Mouse (Mus musculus) liver, postnatal 0 days (tissue): ENCODE measurements around the gene Gm20388. TPM values are rescaled to one million over a fixed set of nuclear protein-coding genes. Genes with fewer than 3 reads are reported as not detected.

Source experiments
- ATAC-seq: fragments of 200-750 bp; cut with Nextera tagmentation; 2 replicates; pipeline ENCODE4 v1.8.0; 2017; ENCODE audit warnings: mild to moderate bottlenecking, moderate library complexity
- DNase-seq: peaks from one replicate; pipeline ENCODE4 v3.0.0-alpha.2; 2016
- H3K27ac ChIP-seq: fragments of 300-500 bp; sonication (generic); 2 replicates; pipeline ENCODE4 v1.5.1; 2014; ENCODE audit warnings: antibody characterized with exemption, moderate library complexity, mild to moderate bottlenecking, low read depth
- H3K27me3 ChIP-seq: fragments of 300-500 bp; sonication (generic); 2 replicates; pipeline ENCODE4 v1.6.1; 2014; ENCODE audit warnings: low read length, control low read depth, mixed read lengths; ENCODE audit not compliant: insufficient read depth
- H3K36me3 ChIP-seq: fragments of 300-500 bp; sonication (generic); replicated peaks from 2 replicates; pipeline ENCODE4 v1.6.1; 2014; ENCODE audit warnings: mild to moderate bottlenecking, control low read depth, low read length, moderate library complexity, mixed read lengths; ENCODE audit not compliant: insufficient read depth
- H3K4me1 ChIP-seq: fragments of 300-500 bp; sonication (generic); 2 replicates; pipeline ENCODE4 v1.6.1; 2014; ENCODE audit warnings: antibody characterized with exemption, mild to moderate bottlenecking, control low read depth; ENCODE audit not compliant: insufficient read depth
- H3K4me2 ChIP-seq: fragments of 300-500 bp; sonication (generic); 2 replicates; pipeline ENCODE4 v1.6.1; 2014; ENCODE audit warnings: low read depth, mild to moderate bottlenecking, low read length, moderate library complexity, mixed read lengths
- H3K4me3 ChIP-seq: fragments of 300-500 bp; sonication (generic); 2 replicates; pipeline ENCODE4 v1.5.1; 2014; ENCODE audit warnings: low read depth, low read length
- H3K9ac ChIP-seq: fragments of 300-500 bp; sonication (generic); replicated peaks from 2 replicates; pipeline ENCODE4 v1.6.1; 2014; ENCODE audit warnings: mild to moderate bottlenecking, moderate library complexity
- H3K9me3 ChIP-seq: fragments of 300-500 bp; sonication (generic); 2 replicates; pipeline ENCODE4 v1.6.1; 2016; ENCODE audit warnings: mild to moderate bottlenecking, control low read depth, low read length, mixed read lengths
- CTCF ChIP-seq: sonication (generic); IDR thresholded peaks from 2 replicates; pipeline ENCODE4 v1.5.1; 2016; ENCODE audit warnings: antibody characterized with exemption, low read depth
- EP300 ChIP-seq: IDR thresholded peaks from 2 replicates; pipeline ENCODE4 v1.6.1; 2016; ENCODE audit warnings: antibody characterized with exemption, low read depth, mild to moderate bottlenecking
- WGBS: fragments of 180-500 bp; shearing (Covaris S2); extraction: QIAGEN DNeasy Blood & Tissue Kit; methylation state at CpG from one replicate; pipeline ENCODE4 v1.1.7; 2014; ENCODE audit not compliant: insufficient replicate concordance; 5-methylcytosine and 5-hydroxymethylcytosine counted together
- polyA plus RNA-seq: library from polyadenylated mRNA; unstranded; fragments of >200 nt; fragmentation: Nextera tagmentation; extraction: Ambion mirVana; gene quantifications from 2 replicates; pipeline ENCODE4 v1.2.1, GENCODE M21; 2015

Gene Gm20388
- polyA plus RNA-seq, 1 experiment from 2014 or later, result not detected

DNA sequence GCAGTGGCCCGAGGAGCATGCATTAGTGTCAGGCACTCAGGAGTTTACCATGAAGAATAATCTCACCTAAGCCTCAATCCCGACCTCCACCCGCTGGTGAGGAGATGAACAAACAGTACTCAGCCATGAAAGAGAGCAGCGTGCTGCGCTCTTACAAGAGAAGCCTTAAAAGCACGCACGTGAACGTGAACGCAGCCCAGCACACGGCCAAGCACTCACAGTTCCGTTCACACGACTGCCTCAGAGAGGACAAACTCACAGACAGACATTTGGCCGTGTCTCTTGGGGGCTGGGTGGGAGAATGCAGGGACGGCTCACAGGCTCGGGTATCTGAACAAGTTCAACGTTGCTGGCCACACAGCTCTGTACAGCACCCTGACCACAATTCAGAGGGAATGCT lies 1737.8 kb downstream of the Gm20388 start:
- Histone ChIP-seq H3K4me2 (no peak overlapping the region), H3K4me1 (peaks cover 29% of the 10 kb centered on the region), H3K9me3 (no peaks in the 10 kb centered on the region), H3K9ac (no peak overlapping the region), H3K27ac (no peak overlapping the region), H3K36me3 (no peaks in the 10 kb centered on the region), H3K4me3 (no peak overlapping the region), H3K27me3 (peaks cover 22% of the 10 kb centered on the region)
- 59% methylated on average over 16 of the region's 16 CpGs for WGBS
- no peak for ATAC-seq
- TF ChIP-seq EP300 (no peak), CTCF (no peak)
- DNase-seq, result no peak

- Histone ChIP-seq H3K27ac (no peak overlapping the region), H3K9ac (no peak overlapping the region), H3K27me3 (peaks cover 30% of the 10 kb centered on the region), H3K4me3 (no peak overlapping the region), H3K4me1 (peaks cover 32% of the 10 kb centered on the region), H3K9me3 (no peaks in the 10 kb centered on the region), H3K36me3 (no peaks in the 10 kb centered on the region), H3K4me2 (0 out of 2 replicates have a peak overlapping the region, but pooled peaks have one; percentile 79)
- DNase-seq (no peak), ATAC-seq (no peak)
- TF ChIP-seq CTCF (no peak), EP300 (no peak)
- 73% methylated on average over 5 of the region's 5 CpGs for WGBS
Measured at GRCm38 (mm10) chr8:121649423-121649822, 1738.8 kb downstream of the Gm20388 start.

- DNase-seq, result no peak
- no peak for ATAC-seq
- H3K9ac ChIP-seq, result no peak overlapping the region
- H3K9me3 ChIP-seq, result no peaks in the 10 kb centered on the region
- peaks cover 31% of the 10 kb centered on the region for H3K27me3 ChIP-seq
- H3K27ac ChIP-seq, result no peak overlapping the region
- peaks cover 32% of the 10 kb centered on the region for H3K4me1 ChIP-seq
- H3K4me2 ChIP-seq, result peak overlapping the region; percentile 79; the same call in 1 of the 2 replicates
- 57% methylated on average over 10 of the region's 10 CpGs for WGBS
- H3K36me3 ChIP-seq, result no peaks in the 10 kb centered on the region
- no peak overlapping the region for H3K4me3 ChIP-seq
- TF ChIP-seq EP300, result no peak
- TF ChIP-seq CTCF, result no peak
Measured at GRCm38 (mm10) chr8:121649904-121650303, 1739.3 kb downstream of the Gm20388 start.

- WGBS, result 37% methylated on average over 20 of the region's 20 CpGs
- Histone ChIP-seq H3K4me3 (peak overlapping the region; percentile 56), H3K27me3 (peaks cover 34% of the 10 kb centered on the region), H3K4me1 (peaks cover 32% of the 10 kb centered on the region), H3K9me3 (no peaks in the 10 kb centered on the region), H3K36me3 (no peaks in the 10 kb centered on the region), H3K9ac (peak overlapping the region; percentile 69), H3K27ac (no peak overlapping the region), H3K4me2 (peak overlapping the region; percentile 79)
- no peak for TF ChIP-seq CTCF
- no peak for TF ChIP-seq EP300
- no peak for ATAC-seq
- DNase-seq, result no peak
Measured at GRCm38 (mm10) chr8:121650389-121651307, 1740.0 kb downstream of the Gm20388 start.

GRCm38 (mm10) chr8:121651308-121651873 lies 1740.8 kb downstream of the Gm20388 start:
- DNase-seq (no peak), ATAC-seq (no peak)
- TF ChIP-seq EP300, result no peak
- no peak for TF ChIP-seq CTCF
- Histone ChIP-seq H3K4me3 (peak overlapping the region; percentile 56), H3K27ac (no peak overlapping the region), H3K36me3 (no peaks in the 10 kb centered on the region), H3K27me3 (peaks cover 34% of the 10 kb centered on the region), H3K9me3 (no peaks in the 10 kb centered on the region), H3K4me2 (peak overlapping the region; percentile 79), H3K9ac (peak overlapping the region; percentile 69), H3K4me1 (peaks cover 32% of the 10 kb centered on the region)
- WGBS, result 16% methylated on average over 39 of the region's 47 CpGs

- peaks cover 34% of the 10 kb centered on the region for H3K27me3 ChIP-seq
- H3K4me2 ChIP-seq, result peak overlapping the region; percentile 79
- under 1% methylated on average over 37 of the region's 56 CpGs for WGBS
- H3K9ac ChIP-seq, result peak overlapping the region; percentile 69
- H3K9me3 ChIP-seq, result no peaks in the 10 kb centered on the region
- no peak for ATAC-seq
- TF ChIP-seq CTCF (no peak), EP300 (no peak)
- peak; percentile 45 for DNase-seq
- H3K36me3 ChIP-seq, result no peaks in the 10 kb centered on the region
- H3K4me1 ChIP-seq, result peaks cover 32% of the 10 kb centered on the region
- H3K4me3 ChIP-seq, result peak overlapping the region; percentile 56
- H3K27ac ChIP-seq, result peak overlapping the region; percentile 77; the same call in 1 of the 2 replicates
Measured at GRCm38 (mm10) chr8:121651874-121652361, 1741.3 kb downstream of the Gm20388 start.
